Mouse (Mus musculus) E14TG2a.4 (cell line): ENCODE measurements around the gene Atf6.

Experiments
- H3K27me3 ChIP-seq: 2 replicates; pipeline ENCODE4 v1.6.1; 2014; ENCODE audit warnings: low read length, control low read depth; ENCODE audit not compliant: insufficient read depth
- H3K36me3 ChIP-seq: 2 replicates; pipeline ENCODE4 v1.6.1; 2014; ENCODE audit warnings: low read length, control low read depth; ENCODE audit not compliant: insufficient read depth
- H3K4me1 ChIP-seq: replicated peaks from 2 replicates; pipeline ENCODE4 v1.6.1; 2014; ENCODE audit warnings: low read depth, low read length, control low read depth
- H3K4me3 ChIP-seq: replicated peaks from 2 replicates; pipeline ENCODE4 v1.5.1; 2014; ENCODE audit warnings: mild to moderate bottlenecking, low read length
- H3K9me3 ChIP-seq: 2 replicates; pipeline ENCODE4 v1.6.1; 2014; ENCODE audit warnings: low read length, control low read depth
- CTCF ChIP-seq: conservative IDR thresholded peaks from 2 replicates; pipeline ENCODE4 v1.5.1; 2014; ENCODE audit warnings: low read length
- NANOG ChIP-seq: IDR thresholded peaks from 2 replicates; pipeline ENCODE4 v1.6.1; 2014; ENCODE audit warnings: borderline replicate concordance, low read length, mixed read lengths
- POU5F1 ChIP-seq: IDR thresholded peaks from 2 replicates; pipeline ENCODE4 v1.6.1; 2014; ENCODE audit warnings: low read length, borderline replicate concordance

Gene Atf6

GRCm38 (mm10) chr1:170889310-170889709 lies 21.7 kb upstream of the Atf6 start:
- H3K4me3 ChIP-seq: no peak overlapping the region; the same call in 1 of the 2 replicates
- no peak for TF ChIP-seq CTCF
- TF ChIP-seq NANOG: 0 out of 2 replicates have a peak, but pooled peaks have one; percentile 4
- no peaks in the 10 kb centered on the region for H3K27me3 ChIP-seq
- no peaks in the 10 kb centered on the region for H3K9me3 ChIP-seq
- H3K36me3 ChIP-seq: no peaks in the 10 kb centered on the region
- peaks cover 58% of the 10 kb centered on the region for H3K4me1 ChIP-seq

- Histone ChIP-seq H3K4me3 (no peak overlapping the region), H3K9me3 (no peaks in the 10 kb centered on the region), H3K27me3 (no peaks in the 10 kb centered on the region), H3K4me1 (peaks cover 50% of the 10 kb centered on the region), H3K36me3 (peaks cover 20% of the 10 kb centered on the region)
- TF ChIP-seq NANOG: no peak
- TF ChIP-seq POU5F1: no peak
- TF ChIP-seq CTCF: no peak
These were observed 18.5 kb upstream of the Atf6 start for GRCm38 (mm10) chr1:170886044-170886458.

- H3K9me3 ChIP-seq: no peaks in the 10 kb centered on the region
- peaks cover 30% of the 10 kb centered on the region for H3K36me3 ChIP-seq
- TF ChIP-seq NANOG (no peak), CTCF (peak; percentile 26), POU5F1 (no peak)
- no peaks in the 10 kb centered on the region for H3K27me3 ChIP-seq
- H3K4me3 ChIP-seq: peak within 1 kb of the TSS; percentile 97
- H3K4me1 ChIP-seq: peaks cover 47% of the 10 kb centered on the region
These were observed 17.5 kb upstream of the Atf6 start, which contains the start of the genes Gm26620 and Dusp12 for GRCm38 (mm10) chr1:170884978-170885561. Gene Gm26620, plus strand, starts transcription at chr1:170885065. Gene Dusp12, minus strand, starts transcription at chr1:170885540.

GRCm38 (mm10) chr1:170884390-170884789 lies 16.8 kb upstream of the Atf6 start:
- Histone ChIP-seq H3K9me3 (no peaks in the 10 kb centered on the region), H3K36me3 (peaks cover 37% of the 10 kb centered on the region)

GRCm38 (mm10) chr1:170882915-170883485 lies 15.4 kb upstream of the Atf6 start:
- TF ChIP-seq POU5F1 (no peak), NANOG (no peak), CTCF (no peak)
- Histone ChIP-seq H3K9me3 (no peaks in the 10 kb centered on the region), H3K36me3 (peaks cover 42% of the 10 kb centered on the region), H3K4me1 (peaks cover 34% of the 10 kb centered on the region), H3K4me3 (no peak overlapping the region), H3K27me3 (no peaks in the 10 kb centered on the region)

More at GRCm38 (mm10) chr1:170884390-170884789, 16.8 kb upstream of the Atf6 start:
- TF ChIP-seq CTCF (no peak), NANOG (no peak), POU5F1 (no peak)
- Histone ChIP-seq H3K4me3 (peak overlapping the region; percentile 97), H3K27me3 (no peaks in the 10 kb centered on the region), H3K4me1 (peaks cover 42% of the 10 kb centered on the region)

GRCm38 (mm10) chr1:170876906-170877305 lies 9.3 kb upstream of the Atf6 start:
- Histone ChIP-seq H3K36me3 (peaks cover 69% of the 10 kb centered on the region), H3K4me1 (peaks cover 37% of the 10 kb centered on the region), H3K9me3 (no peaks in the 10 kb centered on the region), H3K27me3 (no peaks in the 10 kb centered on the region), H3K4me3 (no peak overlapping the region)
- TF ChIP-seq NANOG (no peak), CTCF (no peak), POU5F1 (no peak)

- Histone ChIP-seq H3K36me3 (peaks cover 57% of the 10 kb centered on the region), H3K4me3 (no peak overlapping the region), H3K27me3 (no peaks in the 10 kb centered on the region), H3K9me3 (no peaks in the 10 kb centered on the region), H3K4me1 (peaks cover 31% of the 10 kb centered on the region)
- TF ChIP-seq CTCF: no peak
- TF ChIP-seq NANOG: no peak
- no peak for TF ChIP-seq POU5F1
These were observed 8.1 kb upstream of the Atf6 start for GRCm38 (mm10) chr1:170875676-170876075.

GRCm38 (mm10) chr1:170871961-170872360 lies 4.4 kb upstream of the Atf6 start:
- Histone ChIP-seq H3K27me3 (no peaks in the 10 kb centered on the region), H3K36me3 (peaks cover 34% of the 10 kb centered on the region), H3K9me3 (no peaks in the 10 kb centered on the region), H3K4me3 (peak overlapping the region; percentile 60), H3K4me1 (peaks cover 45% of the 10 kb centered on the region)
- TF ChIP-seq CTCF (0 out of 2 replicates have a peak, but pooled peaks have one; percentile 15), NANOG (no peak)

- H3K4me1 ChIP-seq: peaks cover 50% of the 10 kb centered on the region
- H3K9me3 ChIP-seq: no peaks in the 10 kb centered on the region
- H3K27me3 ChIP-seq: no peaks in the 10 kb centered on the region
- H3K4me3 ChIP-seq: peak overlapping the region; percentile 60
- TF ChIP-seq NANOG: peak; percentile 52; the same call in 1 of the 2 replicates
- TF ChIP-seq POU5F1: no peak
- no peak for TF ChIP-seq CTCF
- peaks cover 30% of the 10 kb centered on the region for H3K36me3 ChIP-seq
These were observed 3.8 kb upstream of the Atf6 start for GRCm38 (mm10) chr1:170871402-170871801.
